Mouse (Mus musculus) hematopoietic multipotent progenitor cell, adult 10-12 weeks (in vitro differentiated cells): ENCODE measurements around the gene Glis3. TPM values are rescaled to one million over a fixed set of nuclear protein-coding genes. Genes with fewer than 3 reads are reported as not detected.

Experiments
- polyA plus RNA-seq: library from polyadenylated mRNA; stranded (reverse); fragments of >175 nt; gene quantifications from 2 replicates; pipeline ENCODE4 v1.2.3, GENCODE M21; 2012; ENCODE audit warnings: low replicate concordance

Gene Glis3
- 3.4 and 3.7 TPM in 2 replicates for polyA plus RNA-seq

DNA sequence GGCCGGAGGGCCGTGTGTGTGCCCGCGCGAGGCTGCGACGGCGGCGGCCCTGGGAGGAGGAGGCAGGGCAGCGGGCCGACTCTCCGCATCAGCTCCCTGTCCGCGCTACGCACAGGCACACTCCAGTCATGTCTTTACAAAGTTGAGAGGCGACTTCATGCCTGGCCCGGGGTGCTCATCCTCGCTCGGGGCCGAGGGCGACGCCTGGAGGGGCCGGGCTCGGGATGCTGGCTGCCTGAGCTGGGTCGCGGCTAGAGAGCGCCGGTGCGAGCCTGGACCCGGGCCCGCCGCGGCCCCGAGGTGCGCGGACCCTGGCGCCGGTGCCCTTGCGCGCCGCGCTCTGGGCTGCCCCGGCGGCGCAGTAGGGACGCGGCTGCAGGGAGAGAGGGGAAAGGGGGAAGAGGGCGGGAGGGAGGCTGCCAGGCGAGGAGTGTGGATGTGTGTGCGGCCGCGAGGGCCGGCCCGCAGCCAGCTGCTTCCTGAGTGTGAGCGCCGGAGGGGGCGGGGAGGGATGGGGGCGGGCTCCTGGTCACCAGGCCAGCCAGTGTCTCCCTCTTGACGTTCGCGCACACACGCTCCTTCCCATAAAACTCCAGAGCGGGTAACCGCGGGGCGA, at the start of gene Glis3:
Gene Glis3 (minus strand): TSS at position 302 of the 616 bp plus-strand sequence.

Other genes starting within 250 kb of the Glis3 start
- 0.09 TPM in 1 of 2 replicates, not detected in the other for gene Slc1a1, start 155.0 kb upstream of the Glis3 start, polyA plus RNA-seq